11 mouse cellular contexts compared by ENCODE assay signal in the genomic region with DNA sequence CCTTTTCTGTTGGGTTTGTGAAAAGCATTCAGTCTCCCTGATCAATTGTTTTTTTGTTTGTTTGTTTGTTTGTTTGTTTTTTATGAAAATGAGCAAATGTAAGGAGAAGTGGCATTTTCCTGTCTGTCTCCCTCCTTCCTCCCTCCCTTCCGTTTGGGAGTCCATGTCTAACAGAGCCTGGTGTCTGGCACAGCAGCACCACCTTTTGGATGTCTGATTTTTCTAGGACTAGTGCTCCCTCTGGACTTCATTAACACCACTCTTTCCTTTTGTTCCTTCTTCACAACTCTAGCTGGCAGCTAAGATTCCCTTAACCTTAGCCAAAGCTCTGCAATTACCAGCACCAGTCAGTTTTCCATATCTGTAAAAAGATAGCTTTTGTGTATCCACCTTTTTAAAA.
DNase-seq lines count a peak whose midpoint lies in the region; ATAC-seq lines count a peak whose summit lies in the region.
"Had no signal": no experiment of that assay in that cellular context is flagged by ENCODE, and none has a peak within 500 bp of the region (broad histone marks: within the 10 kb centered on the region; RNA-seq: fewer than 3 reads in every experiment).

No protein-coding gene starts in this region.

- H3K27me3 ChIP-seq in forebrain, embryonic 14.5 days (replicated peaks; ENCODE audit: control insufficient read depth, insufficient read depth, low read length): no peaks in the 10 kb centered on the region
- H3K27me3 ChIP-seq in forebrain, embryonic 15.5 days: no peaks in the 10 kb centered on the region
- H3K27me3 ChIP-seq: hindbrain, embryonic 13.5 days; limb, embryonic 13.5 days had no signal

- no peaks in the 10 kb centered on the region for H3K9me3 ChIP-seq in forebrain, embryonic 14.5 days (replicated peaks; ENCODE audit: control insufficient read depth, low read length)
- no peaks in the 10 kb centered on the region for H3K9me3 ChIP-seq in forebrain, embryonic 15.5 days
- H3K9me3 ChIP-seq: hindbrain, embryonic 13.5 days; limb, embryonic 13.5 days had no signal

- ATAC-seq in forebrain, embryonic 14.5 days: no peak
- no peak for ATAC-seq in forebrain, embryonic 15.5 days (replicated peaks)

- H3K4me3 ChIP-seq in forebrain, embryonic 14.5 days (ENCODE audit: low read depth, low read length): no peak overlapping the region
- no peak overlapping the region for H3K4me3 ChIP-seq in forebrain, embryonic 15.5 days
- H3K4me3 ChIP-seq: hindbrain, embryonic 13.5 days; limb, embryonic 13.5 days had no signal

- peak; percentile 27 for DNase-seq in forebrain, embryonic 14.5 days (ENCODE audit: low spot score)
- DNase-seq in layer of hippocampus, adult 11-12 months (ENCODE audit: low spot score): peak; percentile 10
- no peak for DNase-seq in layer of hippocampus, adult 9-11 months
- peak; percentile 5 for DNase-seq in testis, postnatal 14 days (ENCODE audit: low spot score)
- no peak for DNase-seq in testis, postnatal 10 days (ENCODE audit: low spot score)
- peak; percentile 1 for DNase-seq in lung, postnatal 36 days
- no peak for DNase-seq in thymus, postnatal 36 days
- DNase-seq: adrenal gland, postnatal 25 days had no signal

- H3K4me1 ChIP-seq in forebrain, embryonic 14.5 days (ENCODE audit: control insufficient read depth, insufficient read depth, low read length): no peaks in the 10 kb centered on the region
- H3K4me1 ChIP-seq in forebrain, embryonic 15.5 days: no peaks in the 10 kb centered on the region
- H3K4me1 ChIP-seq: hindbrain, embryonic 13.5 days; limb, embryonic 13.5 days had no signal

- no peaks in the 10 kb centered on the region for H3K36me3 ChIP-seq in forebrain, embryonic 14.5 days (ENCODE audit: control insufficient read depth, insufficient read depth, low read length)
- H3K36me3 ChIP-seq in forebrain, embryonic 15.5 days: no peaks in the 10 kb centered on the region
- H3K36me3 ChIP-seq: hindbrain, embryonic 13.5 days; limb, embryonic 13.5 days had no signal

- no peak overlapping the region for H3K27ac ChIP-seq in forebrain, embryonic 14.5 days (ENCODE audit: low read depth, low read length)
- H3K27ac ChIP-seq in forebrain, embryonic 15.5 days (replicated peaks): no peak overlapping the region
- H3K27ac ChIP-seq: hindbrain, embryonic 13.5 days; limb, embryonic 13.5 days had no signal

- 18% methylated on average over 1 of the region's 1 CpGs for WGBS in forebrain, embryonic 14.5 days
- 18% methylated on average over 1 of the region's 1 CpGs for WGBS in forebrain, embryonic 15.5 days

- H3K4me2 ChIP-seq in forebrain, embryonic 14.5 days (ENCODE audit: low read length): no peak overlapping the region
- H3K4me2 ChIP-seq in forebrain, embryonic 15.5 days (replicated peaks): no peak overlapping the region
- H3K4me2 ChIP-seq: hindbrain, embryonic 13.5 days; limb, embryonic 13.5 days had no signal

- no peak overlapping the region for H3K9ac ChIP-seq in forebrain, embryonic 14.5 days (ENCODE audit: low read length)
- no peak overlapping the region for H3K9ac ChIP-seq in forebrain, embryonic 15.5 days (replicated peaks)
- H3K9ac ChIP-seq: hindbrain, embryonic 13.5 days; limb, embryonic 13.5 days had no signal

Comparison
In these comparisons a context has a peak if more than half of its experiments do, and no peak if none do; other contexts are left out.
1. DNase-seq: peak in forebrain, embryonic 14.5 days (single experiment), layer of hippocampus, adult 11-12 months (single experiment), testis, postnatal 14 days (single experiment) and lung, postnatal 36 days (single experiment); none in layer of hippocampus, adult 9-11 months (single experiment), testis, postnatal 10 days (single experiment) and thymus, postnatal 36 days (0 of 2).